Mouse (Mus musculus) T-helper 1 cell (primary cell): ENCODE measurements around the gene Spats2.
"Not testable (repeated sequence)": the region's sequence is repeated elsewhere in the genome, so short reads cannot be mapped to it uniquely, and the experiment has no call there.

Experiments
- in situ Hi-C: fragments of 300-600 bp; cut with MboI, MseI; formaldehyde crosslinking; loops from one replicate; pipeline ENCODE4 v1.15.1; 2025; ENCODE audit warnings: high pct_unique_total_duplicates

Spats2 gene

GRCm38 (mm10) chr15:99223585-99224207 lies 98.0 kb downstream of the Spats2 start:
- in situ Hi-C loops: no loop called here

GRCm38 (mm10) chr15:99224208-99224911 lies 98.6 kb downstream of the Spats2 start, which contains the start of gene Kcnh3:
Kcnh3 (plus strand) TSS chr15:99224861.
- in situ Hi-C loops: no loop called here

- in situ Hi-C loops: no loop called here
These were observed 99.5 kb downstream of the Spats2 start for GRCm38 (mm10) chr15:99225081-99225810.

GRCm38 (mm10) chr15:99226090-99226489 lies 100.4 kb downstream of the Spats2 start:
- in situ Hi-C loops: no loop called here

GRCm38 (mm10) chr15:99231998-99232397 lies 106.3 kb downstream of the Spats2 start:
- in situ Hi-C loops: no loop called here

- in situ Hi-C loops: no loop called here
These were observed 108.0 kb downstream of the Spats2 start for GRCm38 (mm10) chr15:99233719-99234118.

- in situ Hi-C loops: no loop called here
These were observed 108.8 kb downstream of the Spats2 start for GRCm38 (mm10) chr15:99234326-99235010.

- in situ Hi-C loops: no loop called here
These were observed 112.3 kb downstream of the Spats2 start for GRCm38 (mm10) chr15:99238006-99238405.

GRCm38 (mm10) chr15:99240129-99240528 lies 114.4 kb downstream of the Spats2 start:
- in situ Hi-C loops: loop anchor here (10.0 kb wide), 1 partner anchor 305 kb away; the partner anchor contains the start of gene Tuba1b

GRCm38 (mm10) chr15:99241249-99241648 lies 115.5 kb downstream of the Spats2 start:
- in situ Hi-C loops: loop anchor here (10.0 kb wide), 1 partner anchor 306 kb away; the partner anchor contains the start of gene Tuba1b

- in situ Hi-C loops: loop anchor here (10.0 kb wide), 1 partner anchor 307 kb away; the partner anchor contains the start of gene Tuba1b
These were observed 116.3 kb downstream of the Spats2 start for GRCm38 (mm10) chr15:99242045-99242444.

- in situ Hi-C loops: loop anchor here (10.0 kb wide), 1 partner anchor 312 kb away; the partner anchor contains the start of gene Tuba1b
These were observed 121.0 kb downstream of the Spats2 start for GRCm38 (mm10) chr15:99246736-99247135.

GRCm38 (mm10) chr15:99248972-99249371 lies 123.3 kb downstream of the Spats2 start:
- in situ Hi-C loops: loop anchor here (10.0 kb wide), 1 partner anchor 314 kb away; the partner anchor contains the start of gene Tuba1b

GRCm38 (mm10) chr15:99249938-99250337 lies 124.2 kb downstream of the Spats2 start:
- in situ Hi-C loops: loop anchor here (10.0 kb wide), 1 partner anchor 315 kb away; the partner anchor contains the start of gene Tuba1b

- in situ Hi-C loops: not testable (repeated sequence)
These were observed 125.4 kb downstream of the Spats2 start for GRCm38 (mm10) chr15:99251111-99251510.

GRCm38 (mm10) chr15:99251626-99252380 lies 126.1 kb downstream of the Spats2 start, which contains the start of gene Mcrs1:
Mcrs1 (minus strand) TSS chr15:99251961.
- in situ Hi-C loops: no loop called here

GRCm38 (mm10) chr15:99252381-99253174 lies 126.9 kb downstream of the Spats2 start:
- in situ Hi-C loops: no loop called here

GRCm38 (mm10) chr15:99253175-99253479 lies 127.4 kb downstream of the Spats2 start:
- in situ Hi-C loops: not testable (repeated sequence)

GRCm38 (mm10) chr15:99253772-99254171 lies 128.1 kb downstream of the Spats2 start:
- in situ Hi-C loops: no loop called here

- in situ Hi-C loops: no loop called here
These were observed 128.8 kb downstream of the Spats2 start for GRCm38 (mm10) chr15:99254477-99255005.
